Mouse (Mus musculus) limb, embryonic 10.5 days (tissue): ENCODE results near the gene Ppp1r12b. TPM values are rescaled to one million over a fixed set of nuclear protein-coding genes. Genes with fewer than 3 reads are reported as not detected.

Experiments
- DNase-seq: peaks from one replicate; pipeline ENCODE4 v3.0.0-alpha.2; 2017; ENCODE audit warnings: low spot score
- H3K27ac ChIP-seq: fragments of 300-500 bp; sonication (generic); 2 replicates; pipeline ENCODE4 v1.5.1; 2016; ENCODE audit warnings: mild to moderate bottlenecking
- H3K27me3 ChIP-seq: fragments of 300-500 bp; sonication (generic); 2 replicates; pipeline ENCODE4 v1.6.1; 2016; ENCODE audit warnings: low read depth, mild to moderate bottlenecking; ENCODE audit not compliant: poor library complexity, severe bottlenecking
- H3K36me3 ChIP-seq: fragments of 300-500 bp; sonication (generic); 2 replicates; pipeline ENCODE4 v1.6.1; 2016; ENCODE audit warnings: mild to moderate bottlenecking, moderate library complexity
- H3K4me1 ChIP-seq: fragments of 300-500 bp; sonication (generic); 2 replicates; pipeline ENCODE4 v1.6.1; 2016
- H3K4me3 ChIP-seq: fragments of 300-500 bp; sonication (generic); 2 replicates; pipeline ENCODE4 v1.5.1; 2016; ENCODE audit warnings: mild to moderate bottlenecking, moderate library complexity
- H3K9me3 ChIP-seq: fragments of 300-500 bp; sonication (generic); replicated peaks from 2 replicates; pipeline ENCODE4 v1.6.1; 2016; ENCODE audit warnings: mild to moderate bottlenecking
- WGBS: fragments of 180-500 bp; shearing (Covaris S2); methylation state at CpG from one replicate; pipeline ENCODE4 v1.1.7; 2016; 5-methylcytosine and 5-hydroxymethylcytosine counted together
- polyA plus RNA-seq: library from polyadenylated mRNA; unstranded; fragments of >200 nt; fragmentation: Nextera tagmentation; extraction: Ambion mirVana; gene quantifications from 2 replicates; pipeline ENCODE4 v1.2.1, GENCODE M21; 2016

Ppp1r12b gene
- polyA plus RNA-seq, 1 experiment from 2014 or later, result 5.5 TPM

- DNase-seq, result no peak
- Histone ChIP-seq H3K4me3 (no peak overlapping the region), H3K4me1 (no peaks in the 10 kb centered on the region), H3K36me3 (no peaks in the 10 kb centered on the region), H3K27me3 (0 out of 2 replicates have a peak, but pooled peaks cover 5% of the 10 kb centered on the region), H3K27ac (no peak overlapping the region), H3K9me3 (no peaks in the 10 kb centered on the region)
- WGBS, result 72% methylated on average over 7 of the region's 7 CpGs
Measured at GRCm38 (mm10) chr1:134741946-134742661, 213.6 kb downstream of the Ppp1r12b start.

- no peak overlapping the region; the same call in 1 of the 2 replicates for H3K27ac ChIP-seq
- H3K9me3 ChIP-seq, result no peaks in the 10 kb centered on the region
- H3K4me3 ChIP-seq, result no peak overlapping the region
- H3K4me1 ChIP-seq, result no peaks in the 10 kb centered on the region
- no peaks in the 10 kb centered on the region for H3K36me3 ChIP-seq
- 80% methylated on average over 6 of the region's 6 CpGs for WGBS
- DNase-seq, result peak; percentile 53
- H3K27me3 ChIP-seq, result 0 out of 2 replicates have a peak, but pooled peaks cover under 1% of the 10 kb centered on the region
Measured at GRCm38 (mm10) chr1:134741433-134741832, 214.3 kb downstream of the Ppp1r12b start.

- no peaks in the 10 kb centered on the region for H3K36me3 ChIP-seq
- no peak overlapping the region for H3K4me3 ChIP-seq
- no peak for DNase-seq
- H3K9me3 ChIP-seq, result no peaks in the 10 kb centered on the region
- H3K27me3 ChIP-seq, result no peaks in the 10 kb centered on the region
- no peaks in the 10 kb centered on the region for H3K4me1 ChIP-seq
- H3K27ac ChIP-seq, result no peak overlapping the region
- 74% methylated on average over 9 of the region's 9 CpGs for WGBS
Measured at GRCm38 (mm10) chr1:134737463-134737862, 218.3 kb downstream of the Ppp1r12b start.

- 87% methylated on average over 5 of the region's 5 CpGs for WGBS
- Histone ChIP-seq H3K27me3 (no peaks in the 10 kb centered on the region), H3K36me3 (no peaks in the 10 kb centered on the region), H3K9me3 (no peaks in the 10 kb centered on the region), H3K27ac (no peak overlapping the region), H3K4me1 (no peaks in the 10 kb centered on the region), H3K4me3 (no peak overlapping the region)
- DNase-seq, result no peak
Measured at GRCm38 (mm10) chr1:134733659-134734058, 222.1 kb downstream of the Ppp1r12b start.

- no peaks in the 10 kb centered on the region for H3K9me3 ChIP-seq
- H3K27me3 ChIP-seq, result no peaks in the 10 kb centered on the region
- no peak overlapping the region for H3K4me3 ChIP-seq
- no peak for DNase-seq
- no peak overlapping the region for H3K27ac ChIP-seq
- H3K4me1 ChIP-seq, result peaks cover 3% of the 10 kb centered on the region; the same call in 1 of the 2 replicates
- H3K36me3 ChIP-seq, result no peaks in the 10 kb centered on the region
- WGBS, result 86% methylated on average over 8 of the region's 8 CpGs
Measured at GRCm38 (mm10) chr1:134727256-134727655, 228.5 kb downstream of the Ppp1r12b start.

- peaks cover 3% of the 10 kb centered on the region; the same call in 1 of the 2 replicates for H3K4me1 ChIP-seq
- no peaks in the 10 kb centered on the region for H3K36me3 ChIP-seq
- no peak for DNase-seq
- H3K27ac ChIP-seq, result no peak overlapping the region
- 90% methylated on average over 7 of the region's 7 CpGs for WGBS
- H3K9me3 ChIP-seq, result no peaks in the 10 kb centered on the region
- no peak overlapping the region for H3K4me3 ChIP-seq
- H3K27me3 ChIP-seq, result no peaks in the 10 kb centered on the region
Measured at GRCm38 (mm10) chr1:134726480-134726879, 229.3 kb downstream of the Ppp1r12b start.

- Histone ChIP-seq H3K4me1 (peaks cover 3% of the 10 kb centered on the region; the same call in 1 of the 2 replicates), H3K9me3 (no peaks in the 10 kb centered on the region), H3K27ac (no peak overlapping the region), H3K36me3 (no peaks in the 10 kb centered on the region), H3K27me3 (no peaks in the 10 kb centered on the region), H3K4me3 (no peak overlapping the region)
- 53% methylated on average over 5 of the region's 5 CpGs for WGBS
- no peak for DNase-seq
Measured at GRCm38 (mm10) chr1:134725276-134725675, 230.5 kb downstream of the Ppp1r12b start.

- 89% methylated on average over 7 of the region's 7 CpGs for WGBS
- no peak overlapping the region for H3K27ac ChIP-seq
- no peak overlapping the region for H3K4me3 ChIP-seq
Measured at GRCm38 (mm10) chr1:134722891-134723290, 232.9 kb downstream of the Ppp1r12b start.

GRCm38 (mm10) chr1:134721486-134721885, 234.3 kb downstream of the Ppp1r12b start:
- peaks cover 11% of the 10 kb centered on the region; the same call in 1 of the 2 replicates for H3K4me1 ChIP-seq
- no peaks in the 10 kb centered on the region for H3K36me3 ChIP-seq
- 88% methylated on average over 5 of the region's 5 CpGs for WGBS
- no peak overlapping the region for H3K27ac ChIP-seq
- H3K9me3 ChIP-seq, result no peaks in the 10 kb centered on the region
- no peaks in the 10 kb centered on the region for H3K27me3 ChIP-seq
- DNase-seq, result no peak
- H3K4me3 ChIP-seq, result no peak overlapping the region

More at GRCm38 (mm10) chr1:134722891-134723290, 232.9 kb downstream of the Ppp1r12b start:
- no peaks in the 10 kb centered on the region for H3K36me3 ChIP-seq
- no peaks in the 10 kb centered on the region for H3K27me3 ChIP-seq
- no peak for DNase-seq
- H3K4me1 ChIP-seq, result peaks cover 11% of the 10 kb centered on the region; the same call in 1 of the 2 replicates
- H3K9me3 ChIP-seq, result no peaks in the 10 kb centered on the region

GRCm38 (mm10) chr1:134719718-134720304, 235.9 kb downstream of the Ppp1r12b start:
- H3K27ac ChIP-seq, result no peak overlapping the region

GRCm38 (mm10) chr1:134715092-134715491, 240.7 kb downstream of the Ppp1r12b start:
- H3K4me3 ChIP-seq, result no peak overlapping the region
- DNase-seq, result no peak
- peaks cover 11% of the 10 kb centered on the region for H3K4me1 ChIP-seq
- no peak overlapping the region for H3K27ac ChIP-seq
- H3K36me3 ChIP-seq, result no peaks in the 10 kb centered on the region
- no peaks in the 10 kb centered on the region for H3K9me3 ChIP-seq
- WGBS, result 65% methylated on average over 5 of the region's 5 CpGs
- peaks cover 53% of the 10 kb centered on the region for H3K27me3 ChIP-seq

More at GRCm38 (mm10) chr1:134719718-134720304, 235.9 kb downstream of the Ppp1r12b start:
- Histone ChIP-seq H3K4me1 (peaks cover 11% of the 10 kb centered on the region; the same call in 1 of the 2 replicates), H3K4me3 (no peak overlapping the region), H3K27me3 (peaks cover 8% of the 10 kb centered on the region; the same call in 1 of the 2 replicates), H3K9me3 (no peaks in the 10 kb centered on the region), H3K36me3 (no peaks in the 10 kb centered on the region)
- 68% methylated on average over 12 of the region's 12 CpGs for WGBS
- DNase-seq, result no peak

- 72% methylated on average over 8 of the region's 8 CpGs for WGBS
- Histone ChIP-seq H3K27me3 (peaks cover 62% of the 10 kb centered on the region), H3K9me3 (no peaks in the 10 kb centered on the region), H3K4me1 (peaks cover 13% of the 10 kb centered on the region), H3K27ac (no peak overlapping the region), H3K36me3 (no peaks in the 10 kb centered on the region), H3K4me3 (no peak overlapping the region)
- no peak for DNase-seq
Measured at GRCm38 (mm10) chr1:134714166-134714565, 241.6 kb downstream of the Ppp1r12b start.

GRCm38 (mm10) chr1:134713421-134713969, 242.2 kb downstream of the Ppp1r12b start:
- Histone ChIP-seq H3K27me3 (peaks cover 69% of the 10 kb centered on the region), H3K9me3 (no peaks in the 10 kb centered on the region), H3K27ac (no peak overlapping the region), H3K36me3 (no peaks in the 10 kb centered on the region), H3K4me3 (no peak overlapping the region), H3K4me1 (peaks cover 16% of the 10 kb centered on the region)
- 37% methylated on average over 11 of the region's 11 CpGs for WGBS
- DNase-seq, result no peak
